ENCODE assay signal across 17 mouse cellular contexts in the genomic region with DNA sequence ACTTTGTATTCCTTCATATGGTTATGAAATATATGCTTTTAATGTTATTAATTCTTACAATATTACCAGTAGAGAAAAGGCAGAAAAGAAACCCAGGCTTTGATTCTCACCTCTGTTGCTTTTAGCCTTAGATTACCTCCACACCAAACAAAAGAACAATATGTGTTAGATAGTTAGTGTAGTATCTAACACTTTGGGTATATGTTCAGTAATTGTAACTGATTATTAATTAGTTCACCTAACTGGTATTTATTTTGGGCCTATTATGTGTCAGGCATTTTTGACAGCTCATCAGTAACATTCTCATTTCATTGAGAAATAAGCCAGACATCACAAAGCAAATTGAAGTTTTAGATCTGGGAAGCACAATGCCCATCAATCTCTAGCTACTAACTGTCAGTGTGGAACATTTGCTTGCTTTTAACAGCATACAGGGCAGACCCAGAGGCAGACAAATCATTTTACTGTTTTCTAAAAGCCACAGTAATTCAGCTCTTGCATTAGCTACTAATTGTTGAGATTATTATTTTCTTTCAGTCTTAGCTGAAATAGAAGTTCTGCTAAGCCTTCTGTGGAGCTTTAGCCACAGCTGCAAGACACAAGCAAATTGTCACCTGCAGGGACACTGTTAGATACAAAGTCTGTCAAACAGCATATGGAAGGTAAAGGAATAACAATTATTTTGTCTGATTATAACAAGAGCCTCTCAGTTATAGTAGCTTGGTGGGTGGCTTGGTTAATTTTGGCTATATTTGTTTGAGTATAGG.
DNase-seq lines count a peak whose midpoint lies in the region; ATAC-seq and TF ChIP-seq lines count a peak whose summit lies in the region.
"Had no signal": no experiment of that assay in that cellular context is flagged by ENCODE, and none has a peak within 500 bp of the region (broad histone marks: within the 10 kb centered on the region; RNA-seq: fewer than 3 reads in every experiment).

No protein-coding gene starts in this region.

- H3K27ac ChIP-seq in left cerebral cortex, adult 2 months: peak overlapping the region; percentile 36; the same call in 1 of the 2 replicates
- H3K27ac ChIP-seq in forebrain, embryonic 15.5 days (replicated peaks): peak overlapping the region; percentile 61
- H3K27ac ChIP-seq in hindbrain, embryonic 15.5 days (replicated peaks): peak overlapping the region; percentile 63
- no peak overlapping the region for H3K27ac ChIP-seq in neural tube, embryonic 12.5 days
- no peak overlapping the region for H3K27ac ChIP-seq in heart, embryonic 10.5 days

- no peak overlapping the region for H3K4me2 ChIP-seq in forebrain, embryonic 15.5 days (replicated peaks)
- H3K4me2 ChIP-seq in hindbrain, embryonic 15.5 days: no peak overlapping the region
- no peak overlapping the region for H3K4me2 ChIP-seq in neural tube, embryonic 12.5 days (replicated peaks)
- H3K4me2 ChIP-seq: liver, embryonic 11.5 days; lung, embryonic 14.5 days had no signal

- DNase-seq in left cerebral cortex, adult 2 months (ENCODE audit: extremely low spot score in 1 of 2, low spot score in 2 of 2): no peak
- DNase-seq in left cerebral cortex, postnatal 10 days (ENCODE audit: extremely low spot score in 1 of 2, low spot score in 2 of 2): no peak
- DNase-seq in heart, embryonic 10.5 days (ENCODE audit: low spot score): no peak
- no peak for DNase-seq in retina, embryonic 14.5 days (ENCODE audit: low spot score)
- DNase-seq: adrenal gland, postnatal 10 days; cerebellum, adult 9-11 months; kidney, adult 2 months; kidney, postnatal 4 days; left cerebral cortex, postnatal 4 days; lung, embryonic 14.5 days; thymus, adult 18-20 months had no signal

- H3K4me1 ChIP-seq in forebrain, embryonic 15.5 days: peaks cover 9% of the 10 kb centered on the region
- H3K4me1 ChIP-seq in hindbrain, embryonic 15.5 days (replicated peaks): peaks cover 11% of the 10 kb centered on the region
- no peaks in the 10 kb centered on the region for H3K4me1 ChIP-seq in neural tube, embryonic 12.5 days
- no peaks in the 10 kb centered on the region for H3K4me1 ChIP-seq in heart, embryonic 10.5 days

- ATAC-seq in forebrain, embryonic 15.5 days (replicated peaks): peak; percentile 74
- peak; percentile 65 for ATAC-seq in hindbrain, embryonic 15.5 days (ENCODE audit: low FRiP score, low read depth)
- peak; percentile 80 for ATAC-seq in neural tube, embryonic 12.5 days (ENCODE audit: low FRiP score, low read depth)
- ATAC-seq: CD4-positive, CD25-positive, alpha-beta regulatory T cell, adult 4 months had no signal

- no peak for TF ChIP-seq CTCF in left cerebral cortex, adult 2 months (IDR thresholded peaks at IDR 0.05)

- H3K4me3 ChIP-seq in left cerebral cortex, adult 2 months: no peak overlapping the region
- no peak overlapping the region for H3K4me3 ChIP-seq in forebrain, embryonic 15.5 days
- no peak overlapping the region for H3K4me3 ChIP-seq in hindbrain, embryonic 15.5 days
- no peak overlapping the region for H3K4me3 ChIP-seq in neural tube, embryonic 12.5 days
- no peak overlapping the region for H3K4me3 ChIP-seq in heart, embryonic 10.5 days
- H3K4me3 ChIP-seq: myocyte had no signal

- H3K9ac ChIP-seq in forebrain, embryonic 15.5 days (replicated peaks): no peak overlapping the region
- H3K9ac ChIP-seq in hindbrain, embryonic 15.5 days: no peak overlapping the region
- H3K9ac ChIP-seq in neural tube, embryonic 12.5 days: no peak overlapping the region
- H3K9ac ChIP-seq: lung, embryonic 14.5 days had no signal

- H3K36me3 ChIP-seq in forebrain, embryonic 15.5 days: no peaks in the 10 kb centered on the region
- H3K36me3 ChIP-seq in hindbrain, embryonic 15.5 days: peaks cover 3% of the 10 kb centered on the region; the same call in 1 of the 2 replicates
- H3K36me3 ChIP-seq in neural tube, embryonic 12.5 days: no peaks in the 10 kb centered on the region
- H3K36me3 ChIP-seq in heart, embryonic 10.5 days: no peaks in the 10 kb centered on the region

- intact Hi-C loops in left cerebral cortex, adult 2 months (cut with DNase I): no loop called here
- intact Hi-C loops in left cerebral cortex, postnatal 10 days (cut with DNase I): no loop called here

- H3K27me3 ChIP-seq in forebrain, embryonic 15.5 days: no peaks in the 10 kb centered on the region
- H3K27me3 ChIP-seq in hindbrain, embryonic 15.5 days: no peaks in the 10 kb centered on the region
- H3K27me3 ChIP-seq in neural tube, embryonic 12.5 days (replicated peaks): no peaks in the 10 kb centered on the region
- H3K27me3 ChIP-seq in heart, embryonic 10.5 days (ENCODE audit: insufficient read depth, poor library complexity, severe bottlenecking): no peaks in the 10 kb centered on the region

- no peaks in the 10 kb centered on the region for H3K9me3 ChIP-seq in forebrain, embryonic 15.5 days
- no peaks in the 10 kb centered on the region for H3K9me3 ChIP-seq in hindbrain, embryonic 15.5 days
- no peaks in the 10 kb centered on the region for H3K9me3 ChIP-seq in neural tube, embryonic 12.5 days
- no peaks in the 10 kb centered on the region for H3K9me3 ChIP-seq in heart, embryonic 10.5 days

Comparison
In these comparisons a context has a peak if more than half of its experiments do, and no peak if none do; other contexts are left out.
1. H3K27ac ChIP-seq: peak in left cerebral cortex, adult 2 months (single experiment), forebrain, embryonic 15.5 days (single experiment) and hindbrain, embryonic 15.5 days (single experiment); none in neural tube, embryonic 12.5 days (single experiment) and heart, embryonic 10.5 days (single experiment).
2. Peak in every context shown above with its lines, with median percentiles within 50 percentile points of each other: ATAC-seq.